Mouse (Mus musculus): ENCODE measurements at regions not wholly inside any gene's neighbourhood (a gene's known extent, or its start where the extent isn't known, plus 50 kb on each side); places are given as distances from the start of the nearest gene placed in this dataset.

DNA sequence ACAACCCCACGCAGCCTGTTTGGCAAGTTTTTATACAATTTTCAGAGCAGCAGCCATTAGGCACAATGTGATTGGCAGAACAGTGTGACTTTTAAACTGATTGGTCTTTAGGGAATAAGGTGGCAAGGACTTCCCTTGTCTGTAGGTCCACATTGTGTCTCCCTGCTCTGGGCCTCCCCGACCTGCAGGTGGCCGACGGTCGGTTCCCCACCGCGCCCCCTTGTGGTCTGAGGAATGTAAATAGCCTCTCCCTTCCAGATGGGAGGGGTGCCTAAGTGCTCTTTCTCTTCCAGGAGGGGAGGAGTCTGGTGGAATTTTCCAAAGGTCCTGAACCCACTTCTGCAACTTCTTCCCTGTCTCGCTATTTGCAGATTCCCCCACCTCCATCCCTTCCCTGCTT lies 52.5 kb upstream of the Prr5 start:
- DNase-seq (ENCODE audit: low spot score) = peak; percentile 72

DNA sequence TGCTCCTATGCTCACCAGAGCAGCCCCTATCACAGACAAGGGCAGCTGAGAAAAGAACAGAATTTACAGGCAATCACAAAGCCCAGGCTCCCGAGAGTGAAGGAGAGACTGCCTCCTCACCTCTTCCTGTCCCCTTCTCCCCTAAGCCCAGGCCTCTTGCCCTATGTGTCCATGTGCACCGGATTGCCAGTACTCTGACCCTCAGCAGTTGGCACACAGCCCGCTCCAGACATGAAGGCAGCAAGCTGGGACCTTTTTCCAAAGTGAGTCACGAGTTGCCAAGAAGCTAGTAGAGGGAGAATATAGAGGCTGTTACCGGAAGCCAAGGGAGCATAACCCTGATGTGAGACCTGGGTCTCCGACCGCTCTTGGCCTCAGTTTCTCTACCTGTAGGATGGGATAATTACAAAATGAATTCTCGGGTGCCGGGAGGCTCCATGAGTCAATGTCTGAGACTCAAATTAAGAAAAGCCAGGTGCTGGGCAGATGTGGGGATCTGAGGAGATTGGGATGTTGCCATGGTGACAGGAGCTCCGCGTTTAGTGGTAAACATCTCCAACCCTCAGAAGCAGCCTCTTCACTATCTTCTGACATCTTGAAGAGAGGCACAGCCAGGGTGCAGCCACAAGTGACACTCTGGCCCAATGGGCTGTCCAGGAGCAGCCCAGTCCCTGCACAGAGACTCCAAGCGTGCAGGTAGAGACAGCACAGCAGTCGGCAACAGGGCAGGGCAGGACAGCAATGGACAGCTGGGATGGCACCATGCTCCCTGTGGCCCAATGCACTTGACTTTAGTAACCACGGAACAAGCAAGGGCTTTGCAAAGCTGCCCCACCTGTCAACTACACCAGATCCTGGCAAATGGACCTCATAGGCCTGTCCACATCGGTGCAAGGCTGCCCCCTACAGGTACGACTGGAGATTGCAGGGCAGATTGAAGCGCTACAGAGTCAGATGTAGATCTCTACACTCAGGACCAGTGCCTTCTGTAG lies 55.6 kb upstream of the Prr5 start:
- DNase-seq (ENCODE audit: low spot score) = peak; percentile 90

DNA sequence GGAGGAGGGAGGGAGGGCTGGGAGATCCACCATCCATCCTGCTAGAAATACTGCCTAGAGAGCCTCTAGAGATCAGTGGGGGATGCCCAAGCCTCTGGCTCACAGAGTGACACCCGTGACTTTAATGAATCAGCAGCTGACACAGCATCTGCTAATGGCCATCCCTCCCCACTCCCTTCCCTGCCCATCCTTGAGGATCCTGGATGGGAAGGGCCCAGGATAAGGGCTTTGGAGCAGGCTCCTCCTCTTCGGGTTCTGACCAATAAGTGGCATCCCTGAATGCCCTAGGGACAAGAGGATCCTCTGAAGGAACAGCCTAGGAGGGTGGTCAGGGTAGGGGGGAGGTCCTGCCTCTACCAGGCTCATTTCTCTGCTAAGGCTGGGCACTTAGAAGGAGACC lies 55.3 kb upstream of the Rtl6 start:
- no peak for DNase-seq (ENCODE audit: low spot score)

DNA sequence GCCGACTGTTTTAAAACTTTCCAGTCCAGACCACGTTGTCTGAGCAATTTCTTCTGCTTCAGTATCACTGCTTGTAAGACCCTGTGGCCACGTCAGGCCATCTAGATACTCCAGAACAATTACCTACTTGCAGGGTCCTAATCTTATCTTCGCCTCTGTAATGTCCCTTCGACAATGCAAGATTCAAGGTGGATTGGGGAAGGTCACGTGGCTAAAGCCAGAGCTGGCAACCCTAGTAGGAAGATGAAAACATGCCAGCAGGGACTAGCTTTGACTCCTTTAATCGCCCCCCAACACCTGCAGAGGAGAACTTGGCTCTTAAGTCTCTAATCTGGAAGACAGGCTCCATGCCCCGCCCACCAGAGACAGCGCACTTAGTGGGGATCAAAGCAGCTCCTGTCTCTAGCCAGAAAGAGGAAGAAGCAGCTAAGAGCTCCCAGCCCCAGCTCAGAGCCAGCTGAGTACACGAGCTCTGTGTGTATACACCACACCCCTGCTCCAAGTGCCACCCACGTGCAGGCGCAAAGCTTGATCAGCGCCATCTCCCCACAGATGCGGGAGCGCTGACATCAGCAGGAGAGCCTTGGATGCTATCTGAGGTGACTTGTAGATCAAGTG lies 52.3 kb upstream of the Rtl6 start:
- DNase-seq (ENCODE audit: low spot score) = no peak

DNA sequence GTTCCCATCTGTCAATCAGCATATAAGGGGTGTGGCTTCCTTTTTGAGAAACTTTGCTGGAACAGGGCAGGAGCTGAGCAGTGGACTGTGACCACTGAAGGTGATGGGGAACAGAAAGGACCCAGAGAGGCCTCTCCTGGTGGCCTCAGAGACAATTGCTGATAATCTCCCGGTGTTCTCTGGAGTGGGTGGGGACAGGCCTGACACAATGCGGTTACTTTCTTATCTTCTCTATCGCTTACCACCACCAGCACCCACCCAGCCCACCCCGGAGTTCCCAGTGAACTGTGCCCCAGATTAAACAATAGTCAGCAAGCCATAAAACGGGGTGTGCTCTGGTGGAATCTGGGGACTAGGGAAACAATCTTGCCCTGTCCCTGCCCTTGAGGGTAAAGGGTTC lies 51.4 kb upstream of the Rtl6 start:
- DNase-seq (ENCODE audit: low spot score) = no peak
